Mouse (Mus musculus) Patski (cell line): ENCODE measurements around the gene Serpinc1. TPM values are rescaled to one million over a fixed set of nuclear protein-coding genes. Genes with fewer than 3 reads are reported as not detected.
"Not testable (repeated sequence)": the region's sequence is repeated elsewhere in the genome, so short reads cannot be mapped to it uniquely, and the experiment has no call there.

Source experiments
- ATAC-seq: fragments of 100-300 bp; one replicate; pipeline ENCODE4 v1.8.0; 2021
- CTCF ChIA-PET: fragments of 350-600 bp; sonication (Branson Sonifier 250); formaldehyde crosslinking; loops from one replicate; lab custom pipeline; 2022; ENCODE audit warnings: inconsistent platforms; lab: Charles Lee
- POLR2A ChIA-PET: fragments of 350-600 bp; sonication (Branson Sonifier 250); formaldehyde crosslinking; loops from one replicate; lab custom pipeline; 2022; ENCODE audit warnings: antibody characterized with exemption, inconsistent platforms; lab: Charles Lee
- DNase-seq: peaks from one replicate; pipeline ENCODE4 v3.0.0-alpha.2; 2011; ENCODE audit warnings: low read depth, low spot score
- H3K27me3 ChIP-seq: fragments of 371-371 bp; one replicate; pipeline ENCODE4 v1.5.1; 2021
- CTCF ChIP-seq: fragments of 100-300 bp; IDR thresholded peaks from one replicate; pipeline ENCODE4 v1.5.1; 2021
- in situ Hi-C: fragments of 300-500 bp; cut with MboI; formaldehyde crosslinking; loops from 3 replicates; pipeline ENCODE4 v1.11.1; 2018; ENCODE audit warnings: low pct_unique_long_range_greater_than_20kb, mixed read lengths
- polyA plus RNA-seq: library from polyadenylated mRNA; unstranded; gene quantifications from one replicate; pipeline ENCODE4 v1.2.3, GENCODE M21; 2021

Gene Serpinc1
- polyA plus RNA-seq, 1 experiment from 2014 or later, result 1.3 TPM

- DNase-seq (no peak), ATAC-seq (no peak)
- TF ChIP-seq CTCF, result no peak
- no peaks in the 10 kb centered on the region for H3K27me3 ChIP-seq
- in situ Hi-C loops, result no loop called here
- CTCF ChIA-PET, result no interaction called here
- POLR2A ChIA-PET, result interaction anchor here (1.2 kb wide), 1 partner anchor 17 kb away, joined by 5 read pairs; no protein-coding TSS in a partner anchor
Observed at GRCm38 (mm10) chr1:161016378-161016777, 38.0 kb downstream of the Serpinc1 start.

GRCm38 (mm10) chr1:161020051-161020450 lies 41.7 kb downstream of the Serpinc1 start:
- no peaks in the 10 kb centered on the region for H3K27me3 ChIP-seq
- TF ChIP-seq CTCF, result no peak
- ChIA-PET POLR2A (no interaction called here), CTCF (interaction anchor here (0.8 kb wide), 1 partner anchor 9 kb away, joined by 3 read pairs; no protein-coding TSS in a partner anchor)
- in situ Hi-C loops, result no loop called here
- ATAC-seq (no peak), DNase-seq (no peak)

- no peak for ATAC-seq
- DNase-seq, result no peak
- in situ Hi-C loops, result no loop called here
Observed at GRCm38 (mm10) chr1:161025410-161026210, 47.2 kb downstream of the Serpinc1 start.

GRCm38 (mm10) chr1:161027196-161027595 lies 48.8 kb downstream of the Serpinc1 start:
- DNase-seq (no peak), ATAC-seq (no peak)
- no peaks in the 10 kb centered on the region for H3K27me3 ChIP-seq
- in situ Hi-C loops, result no loop called here
- ChIA-PET CTCF (no interaction called here), POLR2A (no interaction called here)
- no peak for TF ChIP-seq CTCF

More at GRCm38 (mm10) chr1:161025410-161026210, 47.2 kb downstream of the Serpinc1 start:
- POLR2A ChIA-PET, result no interaction called here
- TF ChIP-seq CTCF, result no peak
- no peaks in the 10 kb centered on the region for H3K27me3 ChIP-seq
- CTCF ChIA-PET, result no interaction called here

GRCm38 (mm10) chr1:161028427-161028826 lies 50.0 kb downstream of the Serpinc1 start:
- H3K27me3 ChIP-seq, in situ Hi-C loops, ATAC-seq, DNase-seq: not testable (repeated sequence)
- ChIA-PET CTCF (interaction anchor here (1.0 kb wide), 1 partner anchor 8 kb away, joined by 3 read pairs; no protein-coding TSS in a partner anchor), POLR2A (interaction anchor here (0.7 kb wide), 1 partner anchor 342 kb away, joined by 14 read pairs; no protein-coding TSS in a partner anchor)

GRCm38 (mm10) chr1:161030058-161030457 lies 51.7 kb downstream of the Serpinc1 start:
- no peak for DNase-seq
- H3K27me3 ChIP-seq, result no peaks in the 10 kb centered on the region
- in situ Hi-C loops, result no loop called here
- CTCF ChIA-PET, result interaction anchor here (0.8 to 1.1 kb wide), 2 partner anchors 19 to 91 kb away, joined by 3 read pairs; no protein-coding TSS in a partner anchor
- POLR2A ChIA-PET, result interaction anchor here (1.0 kb wide), 1 partner anchor 66 kb away, joined by 3 read pairs; no protein-coding TSS in a partner anchor
- ATAC-seq, result no peak
- no peak for TF ChIP-seq CTCF

GRCm38 (mm10) chr1:161031881-161032280 lies 53.5 kb downstream of the Serpinc1 start:
- no peak for ATAC-seq
- in situ Hi-C loops, result no loop called here
- no peaks in the 10 kb centered on the region for H3K27me3 ChIP-seq
- CTCF ChIA-PET, result interaction anchor here (2.4 kb wide), 1 partner anchor 21 kb away, joined by 8 read pairs; no protein-coding TSS in a partner anchor
- POLR2A ChIA-PET, result no interaction called here
- no peak for TF ChIP-seq CTCF
- no peak for DNase-seq

- ATAC-seq, result no peak
- in situ Hi-C loops, result no loop called here
- CTCF ChIA-PET, result interaction anchor here (2.4 kb wide), 1 partner anchor 21 kb away, joined by 8 read pairs; no protein-coding TSS in a partner anchor
- no peaks in the 10 kb centered on the region for H3K27me3 ChIP-seq
- DNase-seq, result no peak
- POLR2A ChIA-PET, result interaction anchor here (1.0 kb wide), 1 partner anchor 16 kb away, joined by 5 read pairs; no protein-coding TSS in a partner anchor
- no peak for TF ChIP-seq CTCF
Observed at GRCm38 (mm10) chr1:161032345-161032744, 54.0 kb downstream of the Serpinc1 start.

- CTCF ChIA-PET, result interaction anchor here (1.3 to 2.4 kb wide), 2 partner anchors 15 to 23 kb away, joined by 3 to 8 read pairs; no protein-coding TSS in a partner anchor
- no peaks in the 10 kb centered on the region for H3K27me3 ChIP-seq
- TF ChIP-seq CTCF, result no peak
- DNase-seq (no peak), ATAC-seq (peak; percentile 22)
- POLR2A ChIA-PET, result interaction anchor here (2.0 kb wide), 1 partner anchor 35 kb away, joined by 6 read pairs; no protein-coding TSS in a partner anchor
- in situ Hi-C loops, result no loop called here
Observed at GRCm38 (mm10) chr1:161033856-161034434, 55.6 kb downstream of the Serpinc1 start.
